Mouse (Mus musculus): ENCODE results near the gene Zfp831. TPM values are rescaled to one million over a fixed set of nuclear protein-coding genes. Genes with fewer than 3 reads are reported as not detected.

Zfp831 gene
- polyA plus RNA-seq, 1 experiment from 2014 or later = 0.01 TPM

DNA sequence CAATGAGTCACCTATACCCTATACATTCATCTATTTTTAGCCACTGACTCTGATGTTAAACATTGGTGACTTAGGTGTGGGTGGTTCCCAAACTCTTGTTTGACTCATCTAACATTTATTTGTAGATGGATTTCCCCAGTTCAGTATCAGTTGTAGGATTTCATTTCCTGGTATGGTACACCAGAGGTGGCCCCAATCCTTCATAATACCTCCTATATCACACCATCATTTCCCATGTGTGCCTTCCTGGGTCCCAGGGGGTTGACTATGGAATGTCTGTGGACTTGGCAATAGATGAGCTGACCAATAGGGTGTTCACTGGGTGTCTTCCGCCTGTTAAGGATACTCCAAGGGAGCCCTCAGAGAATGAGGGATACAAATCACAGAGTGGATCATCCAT, 109.9 kb downstream of the Zfp831 start:
- 93% methylated on average over 1 of the region's 1 CpGs for WGBS
- H3K9ac ChIP-seq (replicated peaks) = no peak overlapping the region
- H3K9me3 ChIP-seq = no peaks in the 10 kb centered on the region
- no peak overlapping the region for H3K4me2 ChIP-seq (replicated peaks)
- H3K36me3 ChIP-seq = no peaks in the 10 kb centered on the region
- H3K27me3 ChIP-seq = no peaks in the 10 kb centered on the region
- ATAC-seq (ENCODE audit: low FRiP score, low read depth) = no peak
- no peak overlapping the region for H3K4me3 ChIP-seq
- no peak overlapping the region for H3K27ac ChIP-seq (replicated peaks)
- no peaks in the 10 kb centered on the region for H3K4me1 ChIP-seq

DNA sequence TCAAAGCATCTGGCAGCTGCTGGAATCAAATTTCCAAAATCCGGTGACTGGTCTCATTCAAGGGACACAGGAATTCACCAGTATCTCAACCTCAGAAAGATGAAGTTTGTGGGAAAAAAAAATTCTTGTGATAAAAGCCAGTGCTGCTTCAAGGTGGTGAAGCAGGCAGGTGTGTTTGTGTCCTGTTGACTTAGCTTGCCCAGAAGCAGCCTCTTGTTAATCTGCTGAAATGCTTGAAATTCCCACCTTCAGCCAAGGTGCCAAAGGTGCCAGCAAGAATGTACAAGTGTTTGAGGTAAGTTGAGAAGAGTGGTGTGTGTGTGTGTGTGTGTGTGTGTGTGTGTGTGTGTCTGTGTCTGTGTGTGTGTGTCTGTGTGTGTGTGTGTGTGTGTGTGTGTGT, 110.9 kb downstream of the Zfp831 start:
- no peaks in the 10 kb centered on the region for H3K36me3 ChIP-seq
- no peak overlapping the region for H3K9ac ChIP-seq (replicated peaks)
- H3K27me3 ChIP-seq = no peaks in the 10 kb centered on the region
- no peak overlapping the region for H3K27ac ChIP-seq (replicated peaks)
- H3K4me3 ChIP-seq = no peak overlapping the region
- no peaks in the 10 kb centered on the region for H3K4me1 ChIP-seq
- H3K9me3 ChIP-seq = no peaks in the 10 kb centered on the region
- H3K4me2 ChIP-seq (replicated peaks) = no peak overlapping the region
- 84% methylated on average over 1 of the region's 1 CpGs for WGBS
- ATAC-seq (ENCODE audit: low FRiP score, low read depth) = no peak

DNA sequence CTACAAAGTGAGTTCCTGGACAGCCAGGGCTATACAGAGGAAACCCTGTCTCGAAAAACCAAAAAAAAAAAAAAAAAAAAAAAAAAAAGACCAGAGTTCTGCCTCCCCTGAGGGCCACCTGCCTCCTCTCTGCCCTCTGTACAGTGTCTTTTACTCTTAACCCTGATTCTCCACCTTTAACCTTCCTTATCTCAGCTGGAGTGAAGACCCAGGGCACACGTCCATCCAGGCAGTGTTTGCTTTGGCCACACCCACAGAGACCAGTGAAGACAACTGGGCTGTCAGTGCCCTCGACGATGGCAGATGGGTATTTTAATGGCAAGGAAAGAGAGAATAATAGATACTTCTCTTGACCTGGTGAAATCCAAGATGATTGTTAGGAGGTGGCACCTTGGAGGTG, 115.9 kb downstream of the Zfp831 start:
- WGBS = 82% methylated on average over 4 of the region's 4 CpGs
- Histone ChIP-seq H3K4me1 (peaks cover 7% of the 10 kb centered on the region; the same call in 1 of the 2 replicates), H3K27ac (replicated peaks) (no peak overlapping the region), H3K36me3 (no peaks in the 10 kb centered on the region), H3K9me3 (no peaks in the 10 kb centered on the region), H3K9ac (replicated peaks) (no peak overlapping the region), H3K4me3 (no peak overlapping the region), H3K4me2 (replicated peaks) (no peak overlapping the region), H3K27me3 (peaks cover 32% of the 10 kb centered on the region)
- no peak for ATAC-seq (ENCODE audit: low FRiP score, low read depth)

Other genes starting within 250 kb of the Zfp831 start
- 151 and 158 TPM in 2 replicates for gene Nelfcd, start 227.7 kb upstream of the Zfp831 start, polyA plus RNA-seq (2016; fragmentation: Nextera tagmentation; extraction: Ambion mirVana)
- gene Ctsz, start 204.5 kb upstream of the Zfp831 start, polyA plus RNA-seq (2016; fragmentation: Nextera tagmentation; extraction: Ambion mirVana) = 76.6 and 89.2 TPM in 2 replicates
- gene Tubb1, start 192.8 kb upstream of the Zfp831 start, polyA plus RNA-seq (2016; fragmentation: Nextera tagmentation; extraction: Ambion mirVana) = 2.7 and 3.0 TPM in 2 replicates
- gene Atp5e, start 179.4 kb upstream of the Zfp831 start, polyA plus RNA-seq (2016; fragmentation: Nextera tagmentation; extraction: Ambion mirVana) = 754 and 756 TPM in 2 replicates
- gene Prelid3b, start 170.5 kb upstream of the Zfp831 start, polyA plus RNA-seq (2016; fragmentation: Nextera tagmentation; extraction: Ambion mirVana) = 102 TPM in 2 replicates
- gene Edn3, start 117.1 kb downstream of the Zfp831 start, polyA plus RNA-seq (2016; fragmentation: Nextera tagmentation; extraction: Ambion mirVana) = 5.8 and 7.3 TPM in 2 replicates

Measured in midbrain, embryonic 12.5 days (tissue).